Mouse (Mus musculus) CD4-positive, CD25-positive, alpha-beta regulatory T cell, adult 2 months (primary cell): ENCODE data around the gene E130114P18Rik.
A peak's percentile ranks its signal among the peaks of the same experiment; 100 is the strongest.

Experiments used
- DNase-seq: peaks from one replicate; pipeline ENCODE4 v3.0.0-alpha.2; 2012; ENCODE audit warnings: low read depth, low spot score

E130114P18Rik gene

DNA sequence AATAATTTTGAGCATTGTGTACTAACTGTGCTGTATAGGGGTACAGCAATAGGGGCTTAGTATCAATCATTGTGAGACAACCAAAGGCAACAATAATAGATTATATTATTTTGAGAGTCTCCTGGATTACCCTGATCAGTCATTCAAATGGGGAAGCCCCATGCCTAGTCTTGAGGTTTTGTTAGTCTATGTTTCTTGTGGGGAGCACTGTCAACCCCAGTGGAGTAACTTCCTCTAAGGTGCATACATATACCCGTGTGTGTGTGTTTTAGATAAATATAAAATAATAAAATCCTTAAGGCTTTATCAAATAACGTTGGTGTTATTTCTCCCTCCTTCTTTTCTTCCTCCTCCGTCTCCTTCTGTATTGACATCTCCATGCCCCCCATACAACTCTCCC, 208.6 kb downstream of the E130114P18Rik start:
- DNase-seq: peak; percentile 3

DNA sequence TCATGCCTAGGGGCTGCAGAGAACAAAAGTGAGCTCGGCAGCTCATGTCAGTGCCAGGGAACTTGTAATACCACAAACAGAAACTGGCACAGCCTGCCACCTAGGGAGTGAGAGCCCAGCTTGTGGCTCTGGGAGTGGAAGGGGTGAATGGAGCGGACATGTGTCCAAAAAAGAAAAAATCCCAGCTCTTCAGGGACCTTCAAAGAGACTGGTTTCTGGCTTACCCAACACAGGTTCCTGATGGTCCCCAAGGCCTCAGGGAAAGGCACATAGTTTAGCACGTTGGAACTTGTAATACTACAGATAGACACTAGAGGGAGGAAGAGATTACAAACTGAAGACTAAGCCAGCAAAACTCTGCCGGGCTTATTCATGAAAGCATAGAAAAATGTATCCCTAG, 213.2 kb downstream of the E130114P18Rik start:
- peak; percentile 78 for DNase-seq

DNA sequence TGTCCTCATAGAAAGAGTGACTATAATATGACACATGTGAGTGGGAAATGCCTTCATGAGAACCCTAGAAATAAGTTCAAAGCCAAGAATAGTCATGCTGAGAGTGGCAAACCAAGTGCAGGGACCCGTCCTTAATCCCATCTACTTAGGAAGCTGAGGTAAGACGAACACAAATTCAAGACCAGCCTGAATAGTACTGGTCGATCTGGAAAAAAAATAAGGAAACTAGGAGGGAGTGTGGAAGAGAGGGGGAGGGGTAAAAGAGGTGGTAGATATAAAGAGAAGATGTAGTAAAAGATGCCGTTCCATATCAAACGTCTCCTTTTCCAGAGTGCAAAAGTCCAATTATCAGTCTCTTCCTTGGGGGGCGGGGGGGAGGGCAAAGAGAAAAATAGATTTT, 213.7 kb downstream of the E130114P18Rik start:
- no peak for DNase-seq

DNA sequence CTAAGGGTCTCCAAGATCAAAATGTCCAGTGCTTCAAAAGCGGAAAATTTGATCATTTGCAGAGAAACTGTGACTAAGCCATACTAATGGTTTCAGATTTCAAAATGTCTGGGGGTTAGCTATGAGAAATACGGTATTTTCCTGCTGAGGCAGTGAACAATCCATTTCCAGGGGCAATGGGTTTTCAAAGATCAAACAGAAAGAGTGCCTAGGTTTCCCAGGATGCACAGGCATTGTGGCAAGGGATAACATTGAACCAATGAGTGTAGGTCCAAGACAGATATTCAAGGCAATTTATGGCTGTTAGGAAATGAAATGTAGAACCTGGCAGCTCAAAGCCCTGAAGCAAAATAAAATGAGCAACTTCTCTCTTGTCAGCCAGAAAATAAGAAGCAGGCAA, 220.3 kb downstream of the E130114P18Rik start:
- no peak for DNase-seq

DNA sequence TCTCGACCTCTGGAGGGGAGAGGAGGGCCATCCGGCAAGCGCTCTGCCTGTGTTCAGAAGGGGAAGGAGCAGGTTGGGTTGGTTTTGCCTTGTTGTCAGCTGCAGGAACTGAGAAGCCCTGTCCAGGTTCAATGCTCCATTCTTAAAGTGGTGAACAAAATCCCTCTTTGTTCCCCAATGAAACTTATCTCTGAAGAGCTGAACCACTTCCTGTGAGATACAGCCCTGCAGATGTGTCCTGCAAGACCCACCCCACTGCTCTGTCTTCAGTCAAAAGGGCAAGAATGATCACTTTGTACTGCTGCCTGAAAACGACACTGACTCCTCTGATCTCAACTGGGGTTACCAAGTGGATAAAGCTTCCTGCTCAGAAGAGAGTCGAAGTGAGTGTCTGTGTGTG, 233.9 kb downstream of the E130114P18Rik start:
- peak; percentile 12 for DNase-seq

DNA sequence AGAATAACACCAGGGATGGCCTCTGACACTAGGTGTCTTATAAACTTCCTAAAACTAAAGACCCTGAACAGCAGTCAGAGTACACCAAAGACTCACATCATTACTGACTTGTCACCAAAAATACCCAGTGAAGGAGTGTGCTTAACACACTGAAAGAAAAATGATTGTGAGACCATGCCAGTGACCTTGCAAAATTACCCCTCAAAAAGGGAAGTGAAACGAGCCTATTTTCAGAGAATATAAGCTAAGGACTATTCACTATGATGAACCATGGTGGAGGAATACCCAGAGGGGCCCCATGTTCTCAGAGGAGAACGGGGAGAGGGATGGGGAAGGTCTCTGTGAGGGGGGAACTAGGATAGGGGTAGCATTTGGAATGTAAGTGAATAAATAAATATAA, 245.8 kb downstream of the E130114P18Rik start:
- no peak for DNase-seq

DNA sequence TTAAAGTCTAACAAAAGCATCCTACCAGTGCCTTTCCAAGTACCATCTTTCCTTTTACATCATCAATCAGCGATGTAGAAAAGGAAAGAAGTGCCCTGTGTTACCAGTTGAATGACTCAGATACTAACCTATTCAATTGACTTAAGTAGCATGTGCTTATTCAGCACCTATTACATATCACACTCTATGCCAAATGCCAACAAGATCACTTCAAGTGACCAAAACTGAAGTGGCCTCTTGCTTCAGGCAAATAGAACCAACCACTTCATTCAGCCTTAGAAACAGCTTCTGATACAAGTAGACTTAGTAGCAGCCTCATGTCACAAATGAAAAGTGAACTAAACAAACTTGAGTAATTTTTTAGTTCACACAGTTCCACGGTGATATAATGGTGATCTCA, 249.4 kb downstream of the E130114P18Rik start:
- DNase-seq: no peak
